Mouse (Mus musculus) neural tube, embryonic 11.5 days (tissue): ENCODE data around the gene Lamb3. TPM values are rescaled to one million over a fixed set of nuclear protein-coding genes. Genes with fewer than 3 reads are reported as not detected.

ENCODE experiments used
- ATAC-seq: fragments of 200-750 bp; cut with Nextera tagmentation; 2 replicates; pipeline ENCODE4 v1.8.0; 2017; ENCODE audit warnings: moderate number of reproducible peaks, mild to moderate bottlenecking, moderate TSS enrichment, moderate library complexity; ENCODE audit not compliant: insufficient read depth, low FRiP score, low TSS enrichment
- DNase-seq: peaks from one replicate; pipeline ENCODE4 v3.0.0-alpha.2; 2015; ENCODE audit warnings: low spot score
- H3K27ac ChIP-seq: fragments of 300-500 bp; sonication (generic); 2 replicates; pipeline ENCODE4 v1.5.1; 2014; ENCODE audit warnings: low read depth, mild to moderate bottlenecking, low read length
- H3K27me3 ChIP-seq: fragments of 300-500 bp; sonication (generic); 2 replicates; pipeline ENCODE4 v1.6.1; 2014; ENCODE audit warnings: mild to moderate bottlenecking, low read length, mixed read lengths; ENCODE audit not compliant: control insufficient read depth, insufficient read depth
- H3K36me3 ChIP-seq: fragments of 300-500 bp; sonication (generic); 2 replicates; pipeline ENCODE4 v1.6.1; 2014; ENCODE audit warnings: mild to moderate bottlenecking, low read length, moderate library complexity, mixed read lengths; ENCODE audit not compliant: control insufficient read depth, insufficient read depth
- H3K4me1 ChIP-seq: fragments of 300-500 bp; sonication (generic); 2 replicates; pipeline ENCODE4 v1.6.1; 2014; ENCODE audit warnings: low read length, mixed read lengths; ENCODE audit not compliant: control insufficient read depth, insufficient read depth
- H3K4me2 ChIP-seq: fragments of 300-500 bp; sonication (generic); 2 replicates; pipeline ENCODE4 v1.6.1; 2014; ENCODE audit warnings: low read depth, mild to moderate bottlenecking, moderate library complexity
- H3K4me3 ChIP-seq: fragments of 300-500 bp; sonication (generic); 2 replicates; pipeline ENCODE4 v1.5.1; 2014; ENCODE audit warnings: low read depth, low read length
- H3K9ac ChIP-seq: fragments of 300-500 bp; sonication (generic); 2 replicates; pipeline ENCODE4 v1.6.1; 2014; ENCODE audit warnings: mild to moderate bottlenecking, low read length
- H3K9me3 ChIP-seq: fragments of 300-500 bp; sonication (generic); 2 replicates; pipeline ENCODE4 v1.6.1; 2016; ENCODE audit warnings: low read length; ENCODE audit not compliant: control insufficient read depth
- WGBS: fragments of 180-500 bp; shearing (Covaris S2); extraction: QIAGEN DNeasy Blood & Tissue Kit; methylation state at CpG from one replicate; pipeline ENCODE4 v1.1.7; 2014; 5-methylcytosine and 5-hydroxymethylcytosine counted together
- polyA plus RNA-seq: library from polyadenylated mRNA; unstranded; fragments of >200 nt; fragmentation: Nextera tagmentation; extraction: Ambion mirVana; gene quantifications from 2 replicates; pipeline ENCODE4 v1.2.1, GENCODE M21; 2014

Lamb3 gene
- polyA plus RNA-seq, 1 experiment from 2014 or later, result 0.62 TPM

DNA sequence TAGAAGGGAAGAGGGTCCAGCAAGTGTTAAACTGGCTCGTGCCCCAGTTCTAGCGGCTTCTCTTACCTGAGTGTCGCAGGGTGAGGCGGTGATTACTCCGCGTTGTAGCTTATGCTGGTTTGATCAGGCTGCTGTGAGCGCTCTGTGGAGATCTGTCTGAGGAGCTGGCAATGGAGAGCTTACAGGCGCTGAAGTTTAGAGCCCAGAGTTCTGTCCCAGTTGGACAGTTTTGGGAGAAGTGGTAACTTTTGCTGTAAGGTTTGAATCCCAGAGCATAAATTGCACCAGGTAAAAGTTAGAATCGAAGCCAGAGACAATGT is 33.7 kb upstream of the Lamb3 start:
- no peak for DNase-seq
- Histone ChIP-seq H3K36me3 (no peaks in the 10 kb centered on the region), H3K27me3 (no peaks in the 10 kb centered on the region), H3K4me1 (0 out of 2 replicates have a peak, but pooled peaks cover 9% of the 10 kb centered on the region), H3K4me2 (peak overlapping the region; percentile 62), H3K9ac (peak overlapping the region; percentile 55), H3K4me3 (peak overlapping the region; percentile 67), H3K9me3 (no peaks in the 10 kb centered on the region), H3K27ac (0 out of 2 replicates have a peak overlapping the region, but pooled peaks have one; percentile 17)
- no peak for ATAC-seq
- 24% methylated on average over 9 of the region's 9 CpGs for WGBS

DNA sequence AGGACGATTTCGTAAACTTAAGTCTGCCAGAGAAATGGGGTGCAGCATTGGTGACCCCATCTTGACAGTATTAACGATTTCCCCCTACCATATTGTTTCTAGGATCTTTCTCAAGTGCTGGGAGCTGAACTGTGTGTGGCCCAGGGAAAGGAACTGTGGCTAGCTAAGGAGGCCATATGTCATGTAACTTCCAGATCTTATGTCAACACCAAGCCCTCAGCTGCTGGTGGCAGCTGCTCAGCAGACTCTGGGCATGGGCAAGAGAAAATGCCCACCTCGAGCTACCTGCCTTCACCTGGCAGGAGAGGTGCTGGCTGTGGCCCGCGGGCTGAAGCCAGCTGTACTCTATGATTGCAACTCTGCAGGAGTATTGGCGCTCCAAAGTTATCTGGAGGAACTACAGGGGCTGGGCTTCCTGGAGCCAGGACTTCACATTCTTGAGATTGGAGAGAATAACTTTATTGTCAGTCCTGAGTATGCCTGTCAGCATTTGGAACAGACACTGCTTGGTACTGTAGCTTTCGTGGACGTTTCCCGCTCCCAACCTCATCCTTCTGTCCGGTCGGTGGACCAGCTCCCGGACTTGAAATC is 33.3 kb upstream of the Lamb3 start:
- ATAC-seq, result no peak
- no peak for DNase-seq
- Histone ChIP-seq H3K4me1 (0 out of 2 replicates have a peak, but pooled peaks cover 9% of the 10 kb centered on the region), H3K36me3 (no peaks in the 10 kb centered on the region), H3K27me3 (no peaks in the 10 kb centered on the region), H3K4me3 (peak overlapping the region; percentile 67), H3K9me3 (no peaks in the 10 kb centered on the region), H3K9ac (peak overlapping the region; percentile 55; the same call in 1 of the 2 replicates), H3K4me2 (peak overlapping the region; percentile 62), H3K27ac (no peak overlapping the region)
- 94% methylated on average over 13 of the region's 13 CpGs for WGBS

DNA sequence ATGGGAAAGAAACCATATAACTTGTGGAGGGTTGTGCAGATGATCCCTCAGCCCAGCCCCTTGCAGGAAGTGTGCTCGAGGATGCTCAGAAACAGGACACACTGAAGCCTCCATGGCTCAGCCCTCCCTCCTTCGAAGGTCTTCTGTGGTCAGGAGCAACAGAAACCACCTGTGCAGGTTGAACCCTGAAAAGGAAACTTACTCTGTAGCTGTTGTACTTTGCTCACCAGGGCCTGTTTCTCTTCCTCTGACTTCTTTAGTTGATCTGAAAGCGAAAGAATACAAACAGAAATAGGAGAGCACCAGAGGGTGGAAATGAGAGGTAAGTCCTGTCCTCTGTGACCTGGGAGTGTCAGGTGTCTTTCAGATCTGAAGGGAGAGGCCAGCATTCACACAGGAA is 26.4 kb upstream of the Lamb3 start:
- WGBS, result 89% methylated on average over 3 of the region's 3 CpGs
- Histone ChIP-seq H3K36me3 (no peaks in the 10 kb centered on the region), H3K9ac (no peak overlapping the region), H3K27me3 (no peaks in the 10 kb centered on the region), H3K4me2 (no peak overlapping the region), H3K9me3 (no peaks in the 10 kb centered on the region), H3K4me3 (no peak overlapping the region), H3K27ac (no peak overlapping the region), H3K4me1 (no peaks in the 10 kb centered on the region)
- ATAC-seq (no peak), DNase-seq (no peak)

GRCm38 (mm10) chr1:193188257-193188656 is 19.2 kb upstream of the Lamb3 start:
- no peaks in the 10 kb centered on the region for H3K27me3 ChIP-seq

DNA sequence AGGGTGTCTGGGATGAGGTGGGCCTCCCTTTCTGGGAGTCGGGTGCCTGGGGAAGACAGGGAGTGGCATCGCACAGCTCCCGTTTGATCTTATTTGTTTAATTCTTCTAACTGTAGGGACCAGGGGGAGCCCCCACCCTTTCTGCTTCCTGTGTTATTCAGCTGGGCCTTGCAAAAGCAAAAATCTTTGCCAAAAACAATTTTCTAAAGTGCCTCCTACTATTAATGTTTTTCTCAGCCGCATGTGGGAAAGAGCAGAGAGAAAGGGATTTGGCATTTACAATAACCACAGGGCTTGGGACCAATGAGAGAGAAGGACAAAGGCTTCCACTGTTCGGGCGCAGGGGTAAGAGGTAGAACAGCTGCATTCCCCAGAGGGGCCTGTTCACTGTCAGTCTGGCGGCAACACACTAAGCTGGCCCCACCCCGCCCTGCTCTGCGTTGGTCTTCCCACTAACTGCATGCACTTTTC is 18.3 kb upstream of the Lamb3 start:
- no peaks in the 10 kb centered on the region for H3K9me3 ChIP-seq
- no peaks in the 10 kb centered on the region for H3K27me3 ChIP-seq
- no peak overlapping the region for H3K27ac ChIP-seq
- no peaks in the 10 kb centered on the region for H3K4me1 ChIP-seq
- ATAC-seq (no peak), DNase-seq (peak; percentile 44)
- H3K4me3 ChIP-seq, result no peak overlapping the region
- H3K4me2 ChIP-seq, result no peak overlapping the region
- no peak overlapping the region for H3K9ac ChIP-seq
- WGBS, result 44% methylated on average over 9 of the region's 9 CpGs
- no peaks in the 10 kb centered on the region for H3K36me3 ChIP-seq

More at GRCm38 (mm10) chr1:193188257-193188656, 19.2 kb upstream of the Lamb3 start:
- Histone ChIP-seq H3K27ac (no peak overlapping the region), H3K9me3 (no peaks in the 10 kb centered on the region), H3K36me3 (no peaks in the 10 kb centered on the region), H3K4me2 (no peak overlapping the region), H3K4me3 (no peak overlapping the region), H3K9ac (no peak overlapping the region), H3K4me1 (no peaks in the 10 kb centered on the region)
- no peak for ATAC-seq
- WGBS, result 83% methylated on average over 6 of the region's 6 CpGs
- no peak for DNase-seq

- Histone ChIP-seq H3K4me1 (no peaks in the 10 kb centered on the region), H3K4me2 (no peak overlapping the region), H3K27ac (no peak overlapping the region), H3K9me3 (no peaks in the 10 kb centered on the region), H3K27me3 (no peaks in the 10 kb centered on the region), H3K36me3 (no peaks in the 10 kb centered on the region), H3K9ac (no peak overlapping the region), H3K4me3 (no peak overlapping the region)
- no peak for ATAC-seq
- 60% methylated on average over 3 of the region's 3 CpGs for WGBS
- DNase-seq, result no peak
Observed at GRCm38 (mm10) chr1:193189771-193190170, 17.7 kb upstream of the Lamb3 start.

GRCm38 (mm10) chr1:193191675-193192283 is 15.7 kb upstream of the Lamb3 start:
- H3K4me2 ChIP-seq, result no peak overlapping the region

GRCm38 (mm10) chr1:193194416-193195140 is 12.9 kb upstream of the Lamb3 start:
- Histone ChIP-seq H3K4me2 (no peak overlapping the region), H3K4me1 (no peaks in the 10 kb centered on the region), H3K9ac (no peak overlapping the region), H3K36me3 (no peaks in the 10 kb centered on the region), H3K27me3 (no peaks in the 10 kb centered on the region), H3K9me3 (no peaks in the 10 kb centered on the region), H3K4me3 (no peak overlapping the region), H3K27ac (no peak overlapping the region)
- DNase-seq, result no peak
- ATAC-seq, result no peak
- WGBS, result 81% methylated on average over 3 of the region's 3 CpGs

More at GRCm38 (mm10) chr1:193191675-193192283, 15.7 kb upstream of the Lamb3 start:
- no peak overlapping the region for H3K9ac ChIP-seq
- no peak overlapping the region for H3K4me3 ChIP-seq
- H3K27me3 ChIP-seq, result no peaks in the 10 kb centered on the region
- ATAC-seq (no peak), DNase-seq (no peak)
- no peaks in the 10 kb centered on the region for H3K9me3 ChIP-seq
- 91% methylated on average over 7 of the region's 7 CpGs for WGBS
- H3K27ac ChIP-seq, result no peak overlapping the region
- no peaks in the 10 kb centered on the region for H3K36me3 ChIP-seq
- no peaks in the 10 kb centered on the region for H3K4me1 ChIP-seq
